Mouse (Mus musculus) myocyte (in vitro differentiated cells): ENCODE results near the gene Kcnc3.

Source experiments
- CEBPB ChIP-seq: IDR thresholded peaks from 2 replicates; pipeline ENCODE4 v1.6.1; 2011; ENCODE audit warnings: mild to moderate bottlenecking, moderate library complexity; ENCODE audit not compliant: poor library complexity, insufficient read depth, severe bottlenecking
- E2F4 ChIP-seq: IDR thresholded peaks from one replicate; pipeline ENCODE4 v1.6.1; 2011; ENCODE audit warnings: mild to moderate bottlenecking, control low read depth, moderate library complexity; ENCODE audit not compliant: insufficient read depth
- MAX ChIP-seq: IDR thresholded peaks from one replicate; pipeline ENCODE4 v1.6.1; 2011; ENCODE audit warnings: low read depth, mild to moderate bottlenecking, control low read depth
- MYOG ChIP-seq, 3 experiments: IDR thresholded peaks; one replicate each; pipeline ENCODE4 v1.6.1; 2011; ENCODE audit warnings: control low read depth in 2 of 3, low read depth in 2 of 3, mild to moderate bottlenecking in 2 of 3; ENCODE audit not compliant: insufficient read length in 2 of 3, control insufficient read depth in 1 of 3, insufficient read depth in 1 of 3
- POLR2A ChIP-seq: IDR thresholded peaks from one replicate; pipeline ENCODE4 v1.6.1; 2011; ENCODE audit warnings: low read depth, mild to moderate bottlenecking, control low read depth, moderate library complexity; ENCODE audit not compliant: insufficient read length
- POLR2AphosphoS2 ChIP-seq: IDR thresholded peaks from one replicate; pipeline ENCODE4 v1.6.1; 2011; ENCODE audit warnings: low read depth, control low read depth; ENCODE audit not compliant: insufficient read length
- REST ChIP-seq: IDR thresholded peaks from one replicate; pipeline ENCODE4 v1.6.1; 2011; ENCODE audit warnings: mild to moderate bottlenecking, control low read depth, moderate library complexity; ENCODE audit not compliant: insufficient read depth, insufficient read length
- TCF12 ChIP-seq: IDR thresholded peaks from one replicate; pipeline ENCODE4 v1.6.1; 2011; ENCODE audit warnings: mild to moderate bottlenecking, control low read depth; ENCODE audit not compliant: poor library complexity, insufficient read depth, severe bottlenecking
- TCF3 ChIP-seq: IDR thresholded peaks from one replicate; pipeline ENCODE4 v1.6.1; 2011; ENCODE audit warnings: low read depth, control low read depth; ENCODE audit not compliant: insufficient read length
- USF1 ChIP-seq: IDR thresholded peaks from one replicate; pipeline ENCODE4 v1.6.1; 2011; ENCODE audit warnings: low read depth, mild to moderate bottlenecking, control low read depth, moderate library complexity

DNA sequence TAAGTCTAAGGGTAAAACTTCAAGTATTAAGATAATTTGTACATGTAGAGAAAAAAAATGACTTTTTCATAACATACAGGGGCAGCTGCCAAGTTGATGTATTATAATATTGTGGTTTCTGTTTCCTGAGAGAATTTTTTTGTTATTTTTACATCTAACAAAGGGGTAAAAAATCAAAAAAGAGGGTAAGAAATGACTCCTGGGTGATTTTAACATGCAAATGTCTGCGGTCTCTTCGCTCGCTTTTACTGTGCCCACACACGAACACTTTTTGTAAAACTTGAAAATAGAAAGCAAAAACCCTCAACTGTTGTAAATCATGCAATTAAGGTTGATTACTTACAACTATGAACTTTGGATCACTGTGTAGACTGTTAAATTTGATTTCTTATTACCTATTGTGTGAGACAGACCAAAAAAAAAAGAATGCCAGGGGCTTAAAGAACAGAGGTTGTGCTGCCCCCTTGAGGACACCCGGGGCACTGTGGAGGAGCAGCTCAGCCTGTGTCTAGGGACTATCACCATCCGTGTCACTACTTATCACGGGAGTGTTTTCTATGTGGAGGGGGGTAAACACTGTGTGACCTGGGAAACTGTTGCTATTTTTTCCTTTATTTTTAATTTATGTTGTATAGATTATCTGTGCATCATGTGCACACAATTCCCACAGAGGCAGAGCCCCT lies 56.7 kb downstream of the Kcnc3 start:
- no peak for TF ChIP-seq E2F4
- TF ChIP-seq POLR2A: no peak
- TF ChIP-seq POLR2AphosphoS2: no peak
- no peak for TF ChIP-seq TCF12
- no peak for TF ChIP-seq CEBPB
- no peak for TF ChIP-seq MYOG (IDR thresholded peaks at IDR 0.05; ENCODE audit: control insufficient read depth in 1 of 3, insufficient read depth in 1 of 3, insufficient read length in 2 of 3, low read depth in 2 of 3)
- no peak for TF ChIP-seq MAX
- no peak for TF ChIP-seq USF1
- TF ChIP-seq REST: no peak
- no peak for TF ChIP-seq TCF3
